Mouse (Mus musculus): ENCODE data around the gene Pdxk. TPM values are rescaled to one million over a fixed set of nuclear protein-coding genes. Genes with fewer than 3 reads are reported as not detected.
"Not testable (repeated sequence)": the region's sequence is repeated elsewhere in the genome, so short reads cannot be mapped to it uniquely, and the experiment has no call there.

The Pdxk gene
- polyA plus RNA-seq, 2 experiments: 8.9 to 9.8 TPM

DNA sequence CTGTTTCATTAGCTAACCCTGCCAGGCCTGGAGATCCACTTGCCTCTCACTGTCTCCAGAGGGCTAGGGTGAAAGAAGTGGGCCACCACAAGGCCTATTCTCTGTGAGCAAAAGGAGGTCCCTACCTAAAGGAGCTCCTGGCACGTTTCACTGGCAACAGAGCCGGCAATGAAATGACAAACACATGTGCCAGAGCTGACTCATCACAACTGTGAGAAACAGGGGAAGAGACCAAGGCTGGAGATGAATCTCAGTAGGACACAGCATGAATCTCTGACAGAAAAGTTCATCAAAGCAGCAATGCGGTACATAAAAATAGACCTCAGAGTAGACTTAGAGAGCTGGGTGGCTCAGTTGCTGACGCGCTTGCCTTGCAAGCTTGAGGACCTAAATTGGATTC is 46.9 kb downstream of the Pdxk start:
- no peaks in the 10 kb centered on the region for H3K9me3 ChIP-seq (ENCODE audit: control insufficient read depth, low read length)
- no peaks in the 10 kb centered on the region for H3K4me1 ChIP-seq (ENCODE audit: control insufficient read depth, insufficient read depth, low read length)
- H3K4me2 ChIP-seq (replicated peaks; ENCODE audit: low read depth, low read length, severe bottlenecking): no peak overlapping the region
- no peaks in the 10 kb centered on the region for H3K36me3 ChIP-seq (ENCODE audit: control insufficient read depth, insufficient read depth, low read length)
- ATAC-seq (ENCODE audit: low FRiP score, low read depth) (no peak), DNase-seq (ENCODE audit: low spot score) (no peak)
- TF ChIP-seq POLR2A (IDR thresholded peaks at IDR 0.05; ENCODE audit: borderline replicate concordance, extremely low read depth, insufficient read depth, insufficient read length): no peak
- no peak overlapping the region for H3K27ac ChIP-seq (replicated peaks; ENCODE audit: low read depth, low read length)
- no peak overlapping the region for H3K4me3 ChIP-seq (replicated peaks; ENCODE audit: low read length)
- WGBS: 54% methylated on average over 5 of the region's 5 CpGs
- no peaks in the 10 kb centered on the region for H3K27me3 ChIP-seq (ENCODE audit: control insufficient read depth, insufficient read depth, low read length)
- H3K9ac ChIP-seq (ENCODE audit: low read depth, low read length, severe bottlenecking): 0 out of 2 replicates have a peak overlapping the region, but pooled peaks have one; percentile 13

DNA sequence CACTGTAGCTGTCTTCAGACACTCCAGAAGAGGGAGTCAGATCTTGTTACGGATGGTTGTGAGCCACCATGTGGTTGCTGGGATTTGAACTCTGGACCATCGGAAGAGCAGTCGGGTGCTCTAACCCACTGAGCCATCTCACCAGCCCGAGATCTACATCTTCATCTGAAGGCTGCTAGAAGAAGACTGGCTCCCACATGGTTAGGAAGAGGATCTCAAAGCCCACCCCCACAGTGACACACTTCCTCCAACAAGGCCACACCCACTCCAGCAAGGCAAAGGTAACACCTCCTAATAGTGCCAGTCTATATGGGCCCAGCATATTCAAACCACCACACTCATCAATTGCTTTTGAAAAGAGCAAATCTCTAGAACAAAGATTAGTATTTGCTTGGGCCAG is 49.8 kb downstream of the Pdxk start:
- not testable (repeated sequence) for H3K27me3 ChIP-seq (ENCODE audit: control insufficient read depth, insufficient read depth, low read length); H3K4me1 ChIP-seq (ENCODE audit: control insufficient read depth, insufficient read depth, low read length); H3K27ac ChIP-seq (replicated peaks; ENCODE audit: low read depth, low read length); H3K9me3 ChIP-seq (ENCODE audit: control insufficient read depth, low read length); H3K9ac ChIP-seq (ENCODE audit: low read depth, low read length, severe bottlenecking); ATAC-seq (ENCODE audit: low FRiP score, low read depth); H3K4me2 ChIP-seq (replicated peaks; ENCODE audit: low read depth, low read length, severe bottlenecking); DNase-seq (ENCODE audit: low spot score); H3K4me3 ChIP-seq (replicated peaks; ENCODE audit: low read length)
- H3K36me3 ChIP-seq (ENCODE audit: control insufficient read depth, insufficient read depth, low read length): peaks cover 13% of the 10 kb centered on the region
- WGBS: 82% methylated on average over 3 of the region's 4 CpGs

DNA sequence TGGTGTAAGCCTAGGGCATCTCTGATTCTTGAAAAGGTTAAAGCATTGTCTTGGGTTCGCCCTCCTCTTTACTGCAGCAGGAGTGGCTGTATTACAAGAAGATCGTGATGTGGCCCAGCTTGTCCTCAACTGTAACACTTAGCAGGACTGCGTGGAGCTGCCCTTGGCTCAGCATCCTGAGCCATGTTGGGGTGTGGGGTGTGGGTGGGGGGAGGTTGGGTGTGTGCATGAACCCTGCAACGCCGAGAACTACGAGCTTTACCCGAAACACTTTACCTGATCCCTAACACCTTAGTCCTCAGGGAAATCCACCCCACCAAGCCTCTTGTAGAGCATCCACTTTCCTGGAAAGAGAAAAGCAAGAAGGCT is 51.6 kb downstream of the Pdxk start:
- ATAC-seq (ENCODE audit: low FRiP score, low read depth): peak; percentile 41; the same call in 1 of the 2 replicates
- Histone ChIP-seq H3K9me3 (ENCODE audit: control insufficient read depth, low read length) (no peaks in the 10 kb centered on the region), H3K36me3 (ENCODE audit: control insufficient read depth, insufficient read depth, low read length) (peaks cover 30% of the 10 kb centered on the region), H3K4me1 (ENCODE audit: control insufficient read depth, insufficient read depth, low read length) (no peaks in the 10 kb centered on the region), H3K27ac (replicated peaks; ENCODE audit: low read depth, low read length) (peak overlapping the region; percentile 88; the same call in 1 of the 2 replicates), H3K4me2 (replicated peaks; ENCODE audit: low read depth, low read length, severe bottlenecking) (peak overlapping the region; percentile 69), H3K9ac (ENCODE audit: low read depth, low read length, severe bottlenecking) (0 out of 2 replicates have a peak overlapping the region, but pooled peaks have one; percentile 32), H3K4me3 (replicated peaks; ENCODE audit: low read length) (peak overlapping the region; percentile 85), H3K27me3 (ENCODE audit: control insufficient read depth, insufficient read depth, low read length) (no peaks in the 10 kb centered on the region)
- DNase-seq (ENCODE audit: low spot score): no peak
- 48% methylated on average over 7 of the region's 7 CpGs for WGBS
- TF ChIP-seq POLR2A (IDR thresholded peaks at IDR 0.05; ENCODE audit: borderline replicate concordance, extremely low read depth, insufficient read depth, insufficient read length): no peak

DNA sequence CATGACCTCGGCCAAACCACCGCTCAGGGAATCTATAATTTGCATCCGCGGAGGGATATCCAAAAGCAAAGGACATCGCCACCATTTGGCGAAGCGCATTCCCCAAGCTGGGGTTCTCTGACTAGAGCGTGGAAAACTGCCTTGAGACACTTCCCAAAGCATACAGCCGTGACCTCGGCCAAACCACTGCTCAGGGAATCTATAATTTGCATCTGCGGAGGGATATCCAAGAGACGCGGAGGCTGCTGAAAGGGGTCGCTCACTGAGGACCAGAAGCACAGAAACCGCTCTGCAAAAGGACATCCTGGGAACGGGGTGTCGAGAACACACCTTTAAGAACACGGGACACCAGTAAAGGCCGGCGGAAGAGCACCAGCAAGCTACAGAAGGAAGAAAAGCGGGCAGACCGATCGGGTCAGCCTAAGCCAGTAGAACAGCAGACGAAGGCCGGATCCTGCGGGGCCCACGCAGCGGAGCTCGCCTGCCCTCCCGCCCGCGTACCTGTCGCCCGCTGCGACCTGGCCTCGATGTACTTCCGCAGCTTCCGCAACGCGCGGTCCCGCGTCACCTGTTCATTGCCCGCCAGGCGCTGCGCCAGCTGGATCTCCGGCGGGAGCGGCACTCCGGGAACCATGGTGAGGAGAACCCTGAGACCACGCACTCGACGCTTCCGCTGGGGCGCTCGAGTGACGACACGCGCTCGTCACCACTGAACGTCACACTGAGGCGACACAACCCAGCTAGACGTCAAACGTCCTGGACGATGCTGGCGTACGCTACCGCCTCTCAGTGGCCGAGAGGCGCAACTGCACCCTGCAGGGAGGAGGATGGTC is 52.2 kb downstream of the Pdxk start, which contains the start of gene Rrp1:
TSS of gene Rrp1 (minus strand) at position 725 of the 833 bp plus-strand sequence.
- WGBS: under 1% methylated on average over 70 of the region's 70 CpGs
- ATAC-seq (ENCODE audit: low FRiP score, low read depth) (peak; percentile 93), DNase-seq (ENCODE audit: low spot score) (peak; percentile 94)
- Histone ChIP-seq H3K27me3 (ENCODE audit: control insufficient read depth, insufficient read depth, low read length) (no peaks in the 10 kb centered on the region), H3K4me1 (ENCODE audit: control insufficient read depth, insufficient read depth, low read length) (no peaks in the 10 kb centered on the region), H3K9me3 (ENCODE audit: control insufficient read depth, low read length) (no peaks in the 10 kb centered on the region), H3K27ac (replicated peaks; ENCODE audit: low read depth, low read length) (peak within 1 kb of the TSS; percentile 88), H3K4me3 (replicated peaks; ENCODE audit: low read length) (peak within 1 kb of the TSS; percentile 85), H3K4me2 (replicated peaks; ENCODE audit: low read depth, low read length, severe bottlenecking) (peak within 1 kb of the TSS; percentile 69), H3K9ac (ENCODE audit: low read depth, low read length, severe bottlenecking) (peak within 1 kb of the TSS; percentile 81), H3K36me3 (ENCODE audit: control insufficient read depth, insufficient read depth, low read length) (peaks cover 34% of the 10 kb centered on the region)
- 0 out of 2 replicates have a peak, but pooled peaks have one; percentile 20 for TF ChIP-seq POLR2A (IDR thresholded peaks at IDR 0.05; ENCODE audit: borderline replicate concordance, extremely low read depth, insufficient read depth, insufficient read length)

- H3K4me3 ChIP-seq (replicated peaks; ENCODE audit: low read length): peak overlapping the region; percentile 85
- H3K9ac ChIP-seq (ENCODE audit: low read depth, low read length, severe bottlenecking): peak overlapping the region; percentile 81
- H3K27me3 ChIP-seq (ENCODE audit: control insufficient read depth, insufficient read depth, low read length): no peaks in the 10 kb centered on the region
- H3K27ac ChIP-seq (replicated peaks; ENCODE audit: low read depth, low read length): no peak overlapping the region
- no peak for TF ChIP-seq POLR2A (IDR thresholded peaks at IDR 0.05; ENCODE audit: borderline replicate concordance, extremely low read depth, insufficient read depth, insufficient read length)
- DNase-seq (ENCODE audit: low spot score): no peak
- H3K4me1 ChIP-seq (ENCODE audit: control insufficient read depth, insufficient read depth, low read length): no peaks in the 10 kb centered on the region
- no peaks in the 10 kb centered on the region for H3K9me3 ChIP-seq (ENCODE audit: control insufficient read depth, low read length)
- ATAC-seq (ENCODE audit: low FRiP score, low read depth): no peak
- 17% methylated on average over 8 of the region's 8 CpGs for WGBS
- peaks cover 41% of the 10 kb centered on the region for H3K36me3 ChIP-seq (ENCODE audit: control insufficient read depth, insufficient read depth, low read length)
- peak overlapping the region; percentile 69 for H3K4me2 ChIP-seq (replicated peaks; ENCODE audit: low read depth, low read length, severe bottlenecking)
These were observed 52.9 kb downstream of the Pdxk start for GRCm38 (mm10) chr10:78411851-78412250.
